Mouse (Mus musculus) testis, adult 2 months (tissue): ENCODE data around the gene Atoh8.

ENCODE experiments used
- CTCF ChIP-seq: fragments of 200-500 bp; IDR thresholded peaks from 2 replicates; pipeline ENCODE4 v1.5.1; 2012; ENCODE audit warnings: low read depth, mild to moderate bottlenecking, inconsistent platforms, low read length, moderate library complexity; ENCODE audit not compliant: control insufficient read depth, insufficient read depth, insufficient replicate concordance
- POLR2A ChIP-seq: fragments of 200-500 bp; IDR thresholded peaks from 2 replicates; pipeline ENCODE4 v1.6.1; 2012; ENCODE audit warnings: low read depth, mild to moderate bottlenecking, inconsistent platforms, low read length, moderate library complexity; ENCODE audit not compliant: control insufficient read depth

DNA sequence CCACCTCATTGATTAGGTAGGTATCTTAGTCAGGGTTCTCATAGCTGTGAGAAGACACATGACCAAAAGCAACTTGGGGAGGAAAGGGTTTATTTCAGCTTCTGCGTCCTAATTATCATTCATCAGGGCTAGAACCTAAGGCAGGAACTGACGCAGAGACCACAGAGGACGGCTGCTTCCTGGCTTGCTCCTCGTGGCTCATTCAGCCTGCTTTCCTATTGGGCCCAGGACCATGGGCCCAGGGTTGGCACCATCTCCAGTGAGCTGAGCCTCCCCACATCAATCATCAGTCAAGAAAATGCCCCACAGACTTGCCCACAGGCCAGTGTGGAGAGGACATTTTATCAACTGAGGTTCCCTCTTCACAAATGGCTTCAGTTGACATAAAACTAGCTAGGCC is 40.1 kb upstream of the Atoh8 start:
- no peak for TF ChIP-seq POLR2A
- TF ChIP-seq CTCF = no peak
